Mouse (Mus musculus): ENCODE measurements around the gene Gmpr2. TPM values are rescaled to one million over a fixed set of nuclear protein-coding genes. Genes with fewer than 3 reads are reported as not detected.
A peak's percentile ranks its signal among the peaks of the same experiment; 100 is the strongest.

Gmpr2 gene
- polyA plus RNA-seq, 1 experiment from 2014 or later = 41.3 TPM

GRCm38 (mm10) chr14:55642679-55643059 is 29.1 kb upstream of the Gmpr2 start:
- Histone ChIP-seq H3K36me3 (ENCODE audit: control insufficient read depth, insufficient read depth, low read length) (peaks cover 19% of the 10 kb centered on the region), H3K27me3 (ENCODE audit: control insufficient read depth, insufficient read depth, low read length) (no peaks in the 10 kb centered on the region), H3K9ac (ENCODE audit: low read depth, low read length) (peak overlapping the region; percentile 97), H3K4me3 (ENCODE audit: low read depth, low read length) (peak overlapping the region; percentile 96), H3K4me1 (ENCODE audit: control insufficient read depth, insufficient read depth, low read length) (peaks cover 18% of the 10 kb centered on the region), H3K4me2 (peak overlapping the region; percentile 91), H3K27ac (ENCODE audit: low read depth, low read length) (peak overlapping the region; percentile 95), H3K9me3 (replicated peaks; ENCODE audit: control insufficient read depth, low read length) (no peaks in the 10 kb centered on the region)
- 0 out of 2 replicates have a peak, but pooled peaks have one; percentile 14 for ATAC-seq (replicated peaks; ENCODE audit: insufficient number of reproducible peaks, low FRiP score, low TSS enrichment)
- 20% methylated on average over 8 of the region's 8 CpGs for WGBS (ENCODE audit: insufficient replicate concordance)

- no peaks in the 10 kb centered on the region for H3K27me3 ChIP-seq (ENCODE audit: control insufficient read depth, insufficient read depth, low read length)
Observed at GRCm38 (mm10) chr14:55643060-55643907, 28.5 kb upstream of the Gmpr2 start, which contains the start of gene Tm9sf1. Tm9sf1 (minus strand) TSS chr14:55643806.

GRCm38 (mm10) chr14:55644261-55644888 is 27.4 kb upstream of the Gmpr2 start:
- Histone ChIP-seq H3K36me3 (ENCODE audit: control insufficient read depth, insufficient read depth, low read length) (peaks cover 12% of the 10 kb centered on the region), H3K4me2 (peak overlapping the region; percentile 91), H3K4me3 (ENCODE audit: low read depth, low read length) (peak overlapping the region; percentile 96), H3K4me1 (ENCODE audit: control insufficient read depth, insufficient read depth, low read length) (peaks cover 18% of the 10 kb centered on the region), H3K9me3 (replicated peaks; ENCODE audit: control insufficient read depth, low read length) (no peaks in the 10 kb centered on the region), H3K9ac (ENCODE audit: low read depth, low read length) (peak overlapping the region; percentile 97), H3K27me3 (ENCODE audit: control insufficient read depth, insufficient read depth, low read length) (no peaks in the 10 kb centered on the region), H3K27ac (ENCODE audit: low read depth, low read length) (peak overlapping the region; percentile 95; the same call in 1 of the 2 replicates)
- no peak for ATAC-seq (replicated peaks; ENCODE audit: insufficient number of reproducible peaks, low FRiP score, low TSS enrichment)
- WGBS (ENCODE audit: insufficient replicate concordance) = 32% methylated on average over 17 of the region's 17 CpGs

More at GRCm38 (mm10) chr14:55643060-55643907, 28.5 kb upstream of the Gmpr2 start, which contains the start of gene Tm9sf1:
- ATAC-seq (replicated peaks; ENCODE audit: insufficient number of reproducible peaks, low FRiP score, low TSS enrichment) = peak; percentile 82
- H3K27ac ChIP-seq (ENCODE audit: low read depth, low read length) = peak within 1 kb of the TSS; percentile 95
- H3K9ac ChIP-seq (ENCODE audit: low read depth, low read length) = peak within 1 kb of the TSS; percentile 97
- H3K9me3 ChIP-seq (replicated peaks; ENCODE audit: control insufficient read depth, low read length) = no peaks in the 10 kb centered on the region
- H3K4me2 ChIP-seq = peak within 1 kb of the TSS; percentile 91
- peaks cover 18% of the 10 kb centered on the region for H3K4me1 ChIP-seq (ENCODE audit: control insufficient read depth, insufficient read depth, low read length)
- H3K36me3 ChIP-seq (ENCODE audit: control insufficient read depth, insufficient read depth, low read length) = peaks cover 14% of the 10 kb centered on the region
- WGBS (ENCODE audit: insufficient replicate concordance) = under 1% methylated on average over 87 of the region's 89 CpGs
- peak within 1 kb of the TSS; percentile 96 for H3K4me3 ChIP-seq (ENCODE audit: low read depth, low read length)

GRCm38 (mm10) chr14:55649884-55650283 is 21.9 kb upstream of the Gmpr2 start, which contains the start of gene Tssk4:
Tssk4 (plus strand) TSS chr14:55650184.
- H3K4me1 ChIP-seq (ENCODE audit: control insufficient read depth, insufficient read depth, low read length) = peaks cover 6% of the 10 kb centered on the region
- peaks cover 5% of the 10 kb centered on the region for H3K36me3 ChIP-seq (ENCODE audit: control insufficient read depth, insufficient read depth, low read length)
- WGBS (ENCODE audit: insufficient replicate concordance) = 91% methylated on average over 2 of the region's 2 CpGs
- no peak within 1 kb of the TSS for H3K4me3 ChIP-seq (ENCODE audit: low read depth, low read length)
- no peak for ATAC-seq (replicated peaks; ENCODE audit: insufficient number of reproducible peaks, low FRiP score, low TSS enrichment)
- no peak within 1 kb of the TSS for H3K27ac ChIP-seq (ENCODE audit: low read depth, low read length)
- no peaks in the 10 kb centered on the region for H3K9me3 ChIP-seq (replicated peaks; ENCODE audit: control insufficient read depth, low read length)
- H3K9ac ChIP-seq (ENCODE audit: low read depth, low read length) = no peak within 1 kb of the TSS
- no peaks in the 10 kb centered on the region for H3K27me3 ChIP-seq (ENCODE audit: control insufficient read depth, insufficient read depth, low read length)
- no peak within 1 kb of the TSS for H3K4me2 ChIP-seq

GRCm38 (mm10) chr14:55651528-55651927 is 20.2 kb upstream of the Gmpr2 start:
- H3K9me3 ChIP-seq (replicated peaks; ENCODE audit: control insufficient read depth, low read length) = no peaks in the 10 kb centered on the region
- peaks cover under 1% of the 10 kb centered on the region for H3K36me3 ChIP-seq (ENCODE audit: control insufficient read depth, insufficient read depth, low read length)
- no peak overlapping the region for H3K4me2 ChIP-seq
- ATAC-seq (replicated peaks; ENCODE audit: insufficient number of reproducible peaks, low FRiP score, low TSS enrichment) = no peak
- H3K9ac ChIP-seq (ENCODE audit: low read depth, low read length) = no peak overlapping the region
- no peaks in the 10 kb centered on the region for H3K27me3 ChIP-seq (ENCODE audit: control insufficient read depth, insufficient read depth, low read length)
- no peak overlapping the region for H3K4me3 ChIP-seq (ENCODE audit: low read depth, low read length)
- WGBS (ENCODE audit: insufficient replicate concordance) = 80% methylated on average over 7 of the region's 7 CpGs
- no peaks in the 10 kb centered on the region for H3K4me1 ChIP-seq (ENCODE audit: control insufficient read depth, insufficient read depth, low read length)
- H3K27ac ChIP-seq (ENCODE audit: low read depth, low read length) = no peak overlapping the region

GRCm38 (mm10) chr14:55656935-55657334 is 14.8 kb upstream of the Gmpr2 start:
- Histone ChIP-seq H3K9me3 (replicated peaks; ENCODE audit: control insufficient read depth, low read length) (no peaks in the 10 kb centered on the region), H3K36me3 (ENCODE audit: control insufficient read depth, insufficient read depth, low read length) (peaks cover 9% of the 10 kb centered on the region), H3K4me2 (peak overlapping the region; percentile 35), H3K27me3 (ENCODE audit: control insufficient read depth, insufficient read depth, low read length) (no peaks in the 10 kb centered on the region), H3K4me3 (ENCODE audit: low read depth, low read length) (no peak overlapping the region), H3K9ac (ENCODE audit: low read depth, low read length) (0 out of 2 replicates have a peak overlapping the region, but pooled peaks have one; percentile 24), H3K4me1 (ENCODE audit: control insufficient read depth, insufficient read depth, low read length) (peaks cover 12% of the 10 kb centered on the region; the same call in 1 of the 2 replicates), H3K27ac (ENCODE audit: low read depth, low read length) (peak overlapping the region; percentile 87)
- no peak for ATAC-seq (replicated peaks; ENCODE audit: insufficient number of reproducible peaks, low FRiP score, low TSS enrichment)
- WGBS (ENCODE audit: insufficient replicate concordance) = 51% methylated on average over 3 of the region's 3 CpGs

- 86% methylated on average over 5 of the region's 5 CpGs for WGBS (ENCODE audit: insufficient replicate concordance)
- Histone ChIP-seq H3K27me3 (ENCODE audit: control insufficient read depth, insufficient read depth, low read length) (no peaks in the 10 kb centered on the region), H3K27ac (ENCODE audit: low read depth, low read length) (no peak overlapping the region), H3K4me1 (ENCODE audit: control insufficient read depth, insufficient read depth, low read length) (peaks cover 12% of the 10 kb centered on the region; the same call in 1 of the 2 replicates), H3K36me3 (ENCODE audit: control insufficient read depth, insufficient read depth, low read length) (peaks cover 14% of the 10 kb centered on the region), H3K9ac (ENCODE audit: low read depth, low read length) (no peak overlapping the region), H3K4me3 (ENCODE audit: low read depth, low read length) (no peak overlapping the region), H3K4me2 (no peak overlapping the region), H3K9me3 (replicated peaks; ENCODE audit: control insufficient read depth, low read length) (no peaks in the 10 kb centered on the region)
- no peak for ATAC-seq (replicated peaks; ENCODE audit: insufficient number of reproducible peaks, low FRiP score, low TSS enrichment)
Observed at GRCm38 (mm10) chr14:55658011-55658410, 13.7 kb upstream of the Gmpr2 start.

GRCm38 (mm10) chr14:55659960-55660573 is 11.7 kb upstream of the Gmpr2 start, which contains the start of gene Mdp1:
Mdp1 (minus strand) TSS chr14:55660508.
- peaks cover 17% of the 10 kb centered on the region for H3K36me3 ChIP-seq (ENCODE audit: control insufficient read depth, insufficient read depth, low read length)

More at GRCm38 (mm10) chr14:55659960-55660573, 11.7 kb upstream of the Gmpr2 start, which contains the start of gene Mdp1:
- Histone ChIP-seq H3K27me3 (ENCODE audit: control insufficient read depth, insufficient read depth, low read length) (no peaks in the 10 kb centered on the region), H3K4me3 (ENCODE audit: low read depth, low read length) (peak within 1 kb of the TSS; percentile 79), H3K27ac (ENCODE audit: low read depth, low read length) (peak within 1 kb of the TSS; percentile 82), H3K4me2 (peak within 1 kb of the TSS; percentile 72), H3K4me1 (ENCODE audit: control insufficient read depth, insufficient read depth, low read length) (peaks cover 12% of the 10 kb centered on the region; the same call in 1 of the 2 replicates), H3K9me3 (replicated peaks; ENCODE audit: control insufficient read depth, low read length) (no peaks in the 10 kb centered on the region), H3K9ac (ENCODE audit: low read depth, low read length) (peak within 1 kb of the TSS; percentile 92)
- peak; percentile 86 for ATAC-seq (replicated peaks; ENCODE audit: insufficient number of reproducible peaks, low FRiP score, low TSS enrichment)
- WGBS (ENCODE audit: insufficient replicate concordance) = under 1% methylated on average over 39 of the region's 39 CpGs

Data from heart, embryonic 11.5 days (tissue).